Mouse (Mus musculus): ENCODE results near the gene Pcca.

The Pcca gene

GRCm38 (mm10) chr14:122751552-122751951, 217.4 kb downstream of the Pcca start:
- no peak for DNase-seq

DNA sequence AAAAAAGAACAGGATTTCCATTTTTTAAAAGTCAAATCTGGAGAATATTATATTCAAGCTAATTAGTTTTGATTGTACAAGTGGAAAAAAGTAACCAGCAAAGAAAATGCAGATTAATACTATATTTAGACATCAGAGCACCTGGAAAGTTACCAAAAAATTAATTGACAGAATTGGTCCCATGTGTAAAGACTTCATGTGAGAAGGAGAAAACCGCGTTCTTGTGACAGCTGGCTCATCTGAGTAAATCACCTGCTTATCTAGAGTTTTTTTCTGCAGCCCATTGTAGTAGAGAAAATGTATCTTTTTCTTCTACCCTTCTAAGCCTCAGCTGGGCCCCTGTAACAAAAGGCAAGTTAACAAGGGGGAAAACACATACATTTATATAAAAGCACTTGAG, 219.2 kb downstream of the Pcca start:
- DNase-seq = no peak

DNA sequence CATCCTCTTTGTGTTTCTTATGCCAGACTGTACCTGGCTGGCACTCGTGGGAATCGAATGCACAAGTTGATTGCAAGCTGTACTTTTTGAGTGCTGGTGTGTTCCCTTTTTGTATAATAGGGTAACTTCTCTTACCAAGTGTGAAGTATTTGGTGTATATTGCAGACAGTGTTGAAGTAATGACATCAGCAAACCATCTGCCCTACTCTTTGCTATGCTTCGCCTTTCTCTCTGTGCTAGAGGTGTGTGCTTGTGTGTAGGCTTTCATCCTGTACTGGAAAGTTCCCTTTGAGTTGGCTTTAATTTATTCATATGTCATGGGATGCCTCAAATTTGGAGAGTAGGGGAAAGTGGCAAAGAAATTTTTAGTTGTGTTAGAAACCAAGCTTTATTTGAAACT, 220.2 kb downstream of the Pcca start:
- no peak for DNase-seq

DNA sequence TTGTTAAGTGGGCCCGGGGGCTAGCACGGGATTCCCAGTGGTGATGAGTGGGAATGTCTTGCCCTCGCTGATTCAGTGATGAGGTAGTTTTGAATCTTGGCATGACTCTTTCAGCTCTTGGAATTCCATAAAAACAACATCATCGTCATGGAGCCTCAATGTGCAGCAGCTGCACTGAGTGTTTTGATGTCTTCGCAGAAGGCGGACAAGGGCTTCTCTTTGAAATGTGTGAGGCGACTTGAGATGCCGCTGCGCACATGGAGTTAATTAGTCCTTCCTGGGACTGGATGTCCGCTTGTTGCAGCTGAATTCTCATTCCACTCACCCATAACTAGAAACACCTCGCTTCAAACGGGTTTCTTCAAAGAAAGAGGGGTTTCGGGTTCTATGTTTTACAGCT, 221.4 kb downstream of the Pcca start:
- DNase-seq = no peak

- no peak for DNase-seq
These were observed 222.5 kb downstream of the Pcca start for GRCm38 (mm10) chr14:122756671-122757070.

DNA sequence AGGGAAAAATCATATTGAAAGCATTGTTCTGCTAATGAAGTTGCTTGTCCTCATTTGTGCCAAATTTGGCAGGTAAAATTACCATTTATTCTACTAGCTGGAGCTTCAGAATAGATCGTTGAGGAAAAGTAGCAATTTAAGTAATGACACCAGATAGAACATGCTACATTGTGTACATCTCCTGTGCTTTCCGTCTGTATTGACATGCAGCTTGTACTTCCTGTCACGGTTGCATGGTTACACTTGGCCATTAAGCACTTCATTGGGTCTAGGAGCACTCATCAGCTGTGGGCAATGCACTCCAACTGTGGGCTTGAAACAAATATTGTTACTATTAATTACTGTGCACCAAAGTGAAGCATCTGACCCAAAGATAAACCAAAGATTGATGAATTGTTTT, 225.8 kb downstream of the Pcca start:
- no peak for DNase-seq

GRCm38 (mm10) chr14:122760803-122761202, 226.7 kb downstream of the Pcca start:
- no peak for DNase-seq

GRCm38 (mm10) chr14:122762603-122763002, 228.5 kb downstream of the Pcca start:
- no peak for DNase-seq

- DNase-seq = no peak
These were observed 231.8 kb downstream of the Pcca start for GRCm38 (mm10) chr14:122765951-122766350.

- DNase-seq = no peak
These were observed 232.3 kb downstream of the Pcca start for GRCm38 (mm10) chr14:122766448-122766847.

DNA sequence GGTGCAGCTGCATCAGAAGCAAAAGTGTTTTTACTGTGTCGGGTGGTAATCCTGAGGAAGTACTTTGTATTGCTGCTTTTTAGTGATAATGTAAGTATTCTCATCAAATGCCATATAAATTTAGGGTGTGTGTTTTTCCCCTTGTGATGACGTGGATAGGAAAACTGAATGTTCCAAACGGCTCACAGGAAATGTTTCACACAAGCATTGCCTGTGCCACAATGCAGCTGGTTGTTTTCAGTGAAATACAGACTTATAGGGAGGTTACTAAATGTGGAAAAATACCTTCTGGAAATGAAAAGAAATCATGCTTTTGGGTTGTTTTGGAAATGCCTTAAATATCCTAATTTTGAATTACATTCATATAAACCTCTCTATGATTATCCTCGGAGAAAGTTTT, 250.6 kb downstream of the Pcca start:
- DNase-seq = no peak

GRCm38 (mm10) chr14:122788199-122788598, 254.1 kb downstream of the Pcca start:
- no peak for DNase-seq

- no peak for DNase-seq
These were observed 256.0 kb downstream of the Pcca start for GRCm38 (mm10) chr14:122790111-122790510.

- DNase-seq = no peak
These were observed 259.2 kb downstream of the Pcca start for GRCm38 (mm10) chr14:122793368-122793767.

GRCm38 (mm10) chr14:122800296-122800695, 266.2 kb downstream of the Pcca start:
- DNase-seq = no peak

GRCm38 (mm10) chr14:122821002-122821401, 286.9 kb downstream of the Pcca start:
- no peak for DNase-seq

- DNase-seq = no peak
These were observed 289.7 kb downstream of the Pcca start for GRCm38 (mm10) chr14:122823791-122824190.

DNA sequence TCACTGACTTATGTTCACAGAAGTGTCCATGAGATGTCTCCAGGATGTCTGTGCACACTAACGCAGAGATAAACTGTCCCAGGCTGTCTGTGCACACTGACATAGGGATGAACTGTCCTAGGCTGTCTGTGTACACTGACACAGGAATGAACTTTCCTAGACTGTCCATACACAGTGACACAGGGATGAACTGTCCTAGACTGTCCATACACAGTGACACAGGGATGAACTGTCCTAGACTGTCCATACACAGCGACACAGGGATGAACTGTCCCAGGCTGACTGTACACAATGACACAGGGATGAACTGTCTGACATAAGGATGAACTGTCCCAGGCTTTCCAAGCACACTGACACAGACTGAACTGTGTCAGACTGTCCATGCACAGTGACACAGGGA, 291.3 kb downstream of the Pcca start:
- DNase-seq = no peak

- no peak for DNase-seq
These were observed 296.3 kb downstream of the Pcca start for GRCm38 (mm10) chr14:122830433-122830832.

- no peak for DNase-seq
These were observed 299.5 kb downstream of the Pcca start for GRCm38 (mm10) chr14:122833666-122834065.

DNA sequence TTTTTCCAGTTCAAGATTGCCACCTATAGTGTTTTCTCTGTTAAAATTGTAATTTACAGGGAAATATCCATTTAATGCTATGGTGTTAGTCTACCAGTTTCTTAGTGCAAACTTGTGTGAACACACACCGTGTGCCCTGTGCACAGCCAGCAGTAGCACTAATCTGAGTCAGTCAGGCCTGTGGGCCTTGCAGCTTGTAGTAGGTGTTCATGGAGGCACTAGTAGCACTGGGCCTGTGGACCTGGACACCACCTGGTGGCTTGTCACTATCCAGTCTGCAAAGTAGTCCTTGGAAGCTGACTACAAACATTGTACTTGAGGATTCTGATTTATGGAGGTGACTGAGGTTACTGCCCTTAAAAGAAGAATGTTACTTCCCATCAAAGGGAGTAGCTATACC, 300.6 kb downstream of the Pcca start:
- no peak for DNase-seq

DNA sequence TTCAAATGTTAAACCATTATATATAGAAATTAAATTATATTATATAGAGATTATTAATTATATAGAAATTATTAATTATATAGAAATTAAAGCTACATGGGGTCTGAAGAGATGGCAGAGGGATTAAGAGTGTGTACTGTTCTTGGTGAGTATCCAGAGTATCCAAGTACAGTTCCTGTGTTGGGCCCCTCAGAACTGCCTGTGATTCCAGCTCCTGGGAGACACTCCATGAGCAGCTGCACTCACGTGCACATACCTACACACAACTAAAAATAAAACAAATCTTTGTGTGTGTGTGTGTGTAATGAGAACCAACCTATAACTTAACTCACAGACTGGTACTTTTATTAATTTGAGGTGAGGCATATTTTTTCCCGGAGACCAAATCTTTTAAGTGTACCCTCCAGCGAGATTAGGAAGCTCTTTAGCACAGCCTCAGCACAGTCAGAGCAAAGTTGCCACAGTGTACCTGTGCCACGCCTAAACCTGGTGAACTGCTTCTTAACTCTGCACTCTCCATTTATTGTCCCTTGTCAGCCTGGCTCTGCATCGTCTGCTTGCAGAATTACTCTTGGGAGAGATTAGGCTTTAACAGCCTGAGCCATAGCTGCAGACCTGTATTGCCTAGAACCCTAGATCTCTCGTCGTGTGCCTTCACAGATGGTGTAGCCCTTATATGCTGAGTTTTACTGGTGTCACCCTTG, 301.5 kb downstream of the Pcca start:
- no peak for DNase-seq

- no peak for DNase-seq
These were observed 302.1 kb downstream of the Pcca start for GRCm38 (mm10) chr14:122836221-122836620.

DNA sequence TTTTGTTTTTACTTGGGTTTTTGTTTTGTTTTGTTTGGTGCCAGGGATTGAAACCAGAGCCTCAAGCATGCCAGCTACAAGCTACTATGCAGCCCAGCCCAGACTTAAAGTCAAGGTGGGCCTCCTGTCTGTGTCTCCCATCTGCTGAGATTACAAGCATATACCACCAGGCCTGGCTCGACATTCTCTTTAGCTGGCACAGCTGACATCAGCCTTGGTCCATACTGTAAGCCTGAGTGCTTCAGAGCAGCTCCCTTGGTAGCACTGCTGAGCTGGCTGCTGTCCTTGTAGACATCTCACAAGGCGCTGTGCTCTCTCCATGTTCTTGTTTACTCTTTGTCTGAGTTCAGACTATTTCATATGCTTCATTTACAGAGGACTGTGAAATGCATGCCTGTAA, 302.9 kb downstream of the Pcca start:
- DNase-seq = no peak

- DNase-seq = no peak
These were observed 318.5 kb downstream of the Pcca start for GRCm38 (mm10) chr14:122852506-122853057.

Data from kidney, postnatal 10 days (tissue).